Mouse (Mus musculus): ENCODE results near the gene Scfd2. TPM values are rescaled to one million over a fixed set of nuclear protein-coding genes. Genes with fewer than 3 reads are reported as not detected.

The Scfd2 gene
- polyA plus RNA-seq, 1 experiment from 2014 or later = 13.9 TPM

DNA sequence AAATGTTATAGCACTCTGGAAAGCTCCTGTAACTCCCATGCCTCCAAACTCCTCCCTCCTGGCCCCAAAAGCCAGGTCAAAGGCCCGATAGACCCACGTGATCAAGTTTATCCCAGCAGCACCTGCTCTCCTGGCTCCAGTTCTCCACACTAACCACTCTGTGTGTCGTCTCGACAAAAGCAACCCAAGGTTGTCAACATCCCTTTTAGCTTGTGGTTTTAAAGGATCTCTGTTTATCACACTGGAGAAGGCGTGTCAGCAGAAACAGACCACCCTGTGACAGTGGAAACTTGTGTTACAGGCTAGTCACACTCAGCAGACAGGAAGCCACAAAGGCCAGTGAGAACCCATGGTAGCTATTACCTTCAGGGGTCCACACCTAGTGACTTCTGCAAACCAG, 127.5 kb downstream of the Scfd2 start:
- Histone ChIP-seq H3K9me3 (replicated peaks) (no peaks in the 10 kb centered on the region), H3K36me3 (no peaks in the 10 kb centered on the region), H3K27ac (no peak overlapping the region), H3K4me3 (replicated peaks) (no peak overlapping the region), H3K9ac (no peak overlapping the region), H3K4me1 (replicated peaks) (peaks cover 8% of the 10 kb centered on the region), H3K4me2 (no peak overlapping the region), H3K27me3 (no peaks in the 10 kb centered on the region)
- DNase-seq = no peak
- 16% methylated on average over 5 of the region's 5 CpGs for WGBS (ENCODE audit: insufficient replicate concordance)
- ATAC-seq (ENCODE audit: low read depth) = no peak

DNA sequence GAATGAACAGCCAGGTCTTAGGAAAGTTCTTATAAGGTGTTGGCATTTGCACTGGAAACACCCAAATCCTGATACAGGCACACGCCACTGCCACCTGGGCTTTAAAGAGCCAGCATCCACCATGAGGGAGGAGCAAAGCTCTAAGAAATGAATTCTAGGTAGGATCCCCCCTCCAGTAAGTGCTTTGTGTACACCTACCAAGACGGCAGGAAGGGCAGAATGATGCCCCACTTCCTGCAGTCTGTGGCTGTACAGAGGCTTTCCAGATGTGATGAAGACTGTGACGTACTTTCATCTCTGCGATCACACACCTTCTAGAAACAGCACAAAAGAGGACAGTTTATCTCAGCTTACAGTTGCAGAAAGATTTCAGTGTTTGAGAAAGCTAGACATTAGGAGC, 128.9 kb downstream of the Scfd2 start:
- DNase-seq (no peak), ATAC-seq (ENCODE audit: low read depth) (no peak)
- Histone ChIP-seq H3K27ac (no peak overlapping the region), H3K4me1 (replicated peaks) (peaks cover 8% of the 10 kb centered on the region), H3K9me3 (replicated peaks) (no peaks in the 10 kb centered on the region), H3K36me3 (no peaks in the 10 kb centered on the region), H3K27me3 (no peaks in the 10 kb centered on the region), H3K9ac (no peak overlapping the region), H3K4me3 (replicated peaks) (no peak overlapping the region), H3K4me2 (no peak overlapping the region)
- 46% methylated on average over 4 of the region's 4 CpGs for WGBS (ENCODE audit: insufficient replicate concordance)

GRCm38 (mm10) chr5:74391806-74392205, 139.8 kb downstream of the Scfd2 start:
- H3K4me2 ChIP-seq = no peak overlapping the region
- H3K4me3 ChIP-seq (replicated peaks) = no peak overlapping the region
- 63% methylated on average over 2 of the region's 2 CpGs for WGBS (ENCODE audit: insufficient replicate concordance)
- no peak overlapping the region for H3K9ac ChIP-seq
- H3K27ac ChIP-seq = no peak overlapping the region
- DNase-seq (no peak), ATAC-seq (ENCODE audit: low read depth) (no peak)
- no peaks in the 10 kb centered on the region for H3K36me3 ChIP-seq
- no peaks in the 10 kb centered on the region for H3K27me3 ChIP-seq
- H3K9me3 ChIP-seq (replicated peaks) = no peaks in the 10 kb centered on the region
- peaks cover 5% of the 10 kb centered on the region; the same call in 1 of the 2 replicates for H3K4me1 ChIP-seq (replicated peaks)

DNA sequence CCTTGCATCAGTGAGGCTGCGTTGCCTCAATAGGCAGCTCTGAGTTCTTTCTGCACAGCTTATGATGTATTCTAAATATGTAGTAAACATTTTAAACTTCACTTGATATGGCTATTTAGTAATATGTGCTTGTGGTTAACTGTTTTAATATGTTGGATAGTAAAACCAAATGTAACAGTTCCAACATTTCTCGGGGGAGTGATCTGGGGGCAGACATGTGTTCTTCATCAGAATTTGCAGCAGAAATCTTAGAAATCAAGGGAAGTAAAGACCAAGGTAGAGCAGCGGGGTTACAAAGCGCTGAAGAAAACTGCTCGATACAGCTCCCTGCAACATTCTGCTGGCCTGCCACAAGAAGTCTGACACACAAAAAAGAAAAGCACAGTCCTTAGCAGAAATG, 140.2 kb downstream of the Scfd2 start:
- Histone ChIP-seq H3K4me2 (no peak overlapping the region), H3K36me3 (no peaks in the 10 kb centered on the region), H3K9ac (no peak overlapping the region), H3K4me1 (replicated peaks) (peaks cover 5% of the 10 kb centered on the region; the same call in 1 of the 2 replicates), H3K4me3 (replicated peaks) (no peak overlapping the region), H3K27ac (no peak overlapping the region), H3K9me3 (replicated peaks) (no peaks in the 10 kb centered on the region), H3K27me3 (no peaks in the 10 kb centered on the region)
- no peak for ATAC-seq (ENCODE audit: low read depth)
- 77% methylated on average over 5 of the region's 5 CpGs for WGBS (ENCODE audit: insufficient replicate concordance)
- DNase-seq = no peak

DNA sequence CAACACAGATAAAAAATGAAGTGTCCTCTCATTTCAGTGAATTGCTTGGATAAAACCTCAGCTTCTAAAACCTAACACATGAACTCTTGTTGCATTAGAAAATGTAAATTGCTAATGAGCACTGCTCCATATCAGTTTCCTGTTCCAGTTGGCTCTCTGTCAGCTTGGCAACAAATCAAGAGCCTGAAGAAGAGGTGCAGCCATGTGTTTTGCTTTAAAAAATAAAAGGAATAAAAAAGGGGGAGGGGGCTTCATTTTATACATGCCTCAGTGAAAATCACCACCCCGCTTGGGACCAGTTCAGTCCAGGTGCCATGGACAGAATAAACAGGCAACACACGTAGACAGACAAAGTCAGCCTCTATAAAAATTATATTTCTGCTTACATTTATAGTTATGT, 142.7 kb downstream of the Scfd2 start:
- Histone ChIP-seq H3K9me3 (replicated peaks) (no peaks in the 10 kb centered on the region), H3K4me2 (no peak overlapping the region), H3K4me1 (replicated peaks) (peaks cover 5% of the 10 kb centered on the region; the same call in 1 of the 2 replicates), H3K27me3 (no peaks in the 10 kb centered on the region), H3K4me3 (replicated peaks) (no peak overlapping the region), H3K27ac (no peak overlapping the region), H3K9ac (no peak overlapping the region), H3K36me3 (no peaks in the 10 kb centered on the region)
- ATAC-seq (ENCODE audit: low read depth) = no peak
- DNase-seq = no peak
- WGBS (ENCODE audit: insufficient replicate concordance) = 59% methylated on average over 2 of the region's 2 CpGs

- DNase-seq = no peak
- no peak for ATAC-seq (ENCODE audit: low read depth)
- Histone ChIP-seq H3K27ac (no peak overlapping the region), H3K4me1 (replicated peaks) (peaks cover 5% of the 10 kb centered on the region; the same call in 1 of the 2 replicates), H3K9ac (no peak overlapping the region), H3K9me3 (replicated peaks) (no peaks in the 10 kb centered on the region), H3K4me3 (replicated peaks) (no peak overlapping the region), H3K36me3 (no peaks in the 10 kb centered on the region), H3K27me3 (no peaks in the 10 kb centered on the region), H3K4me2 (no peak overlapping the region)
- WGBS (ENCODE audit: insufficient replicate concordance) = 68% methylated on average over 6 of the region's 6 CpGs
Observed at GRCm38 (mm10) chr5:74388101-74388500, 143.5 kb downstream of the Scfd2 start.

DNA sequence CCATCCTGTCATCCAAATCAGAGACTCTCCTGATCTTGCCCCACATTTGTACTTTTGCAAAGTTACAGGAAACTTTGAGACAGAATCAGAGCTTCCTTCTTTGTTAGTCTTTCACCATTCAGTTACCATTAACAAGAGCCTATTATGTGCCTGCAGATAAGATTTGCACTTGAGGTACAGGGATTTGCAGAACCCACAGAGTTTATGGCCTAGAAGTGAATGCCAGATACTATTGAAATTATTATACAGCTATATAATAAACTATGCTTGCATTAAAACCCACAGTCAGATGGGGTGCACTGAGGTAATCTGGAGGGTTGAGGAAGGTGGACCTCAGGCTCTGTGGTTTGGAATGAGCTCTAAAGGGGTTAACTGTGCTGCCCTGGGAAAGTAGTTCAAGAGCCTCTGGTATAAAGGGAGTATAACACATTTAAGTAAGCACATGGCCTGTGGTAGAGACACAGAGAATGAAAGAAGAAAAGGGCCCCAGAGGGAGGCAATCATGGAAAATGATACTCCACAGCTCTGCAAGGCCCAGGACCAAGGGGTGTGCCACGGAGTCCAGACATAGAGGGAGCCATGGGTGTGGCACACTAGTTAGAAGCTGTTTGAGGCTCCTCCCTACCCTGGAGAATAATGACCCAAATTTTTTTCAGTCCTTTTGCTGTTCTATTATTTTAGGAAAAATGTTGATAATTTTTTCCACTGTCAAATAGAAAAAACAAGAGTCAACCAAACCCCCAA, 144.2 kb downstream of the Scfd2 start:
- ATAC-seq (ENCODE audit: low read depth) = no peak

GRCm38 (mm10) chr5:74380045-74380444, 151.5 kb downstream of the Scfd2 start:
- no peak for DNase-seq
- WGBS (ENCODE audit: insufficient replicate concordance) = 63% methylated on average over 5 of the region's 5 CpGs
- Histone ChIP-seq H3K9ac (no peak overlapping the region), H3K4me2 (no peak overlapping the region), H3K27ac (no peak overlapping the region), H3K27me3 (no peaks in the 10 kb centered on the region), H3K36me3 (no peaks in the 10 kb centered on the region), H3K4me3 (replicated peaks) (no peak overlapping the region), H3K4me1 (replicated peaks) (no peaks in the 10 kb centered on the region), H3K9me3 (replicated peaks) (no peaks in the 10 kb centered on the region)
- no peak for ATAC-seq (ENCODE audit: low read depth)

More for the DNA sequence above, 144.2 kb downstream of the Scfd2 start:
- Histone ChIP-seq H3K4me2 (no peak overlapping the region), H3K36me3 (no peaks in the 10 kb centered on the region), H3K9ac (no peak overlapping the region), H3K9me3 (replicated peaks) (no peaks in the 10 kb centered on the region), H3K4me1 (replicated peaks) (peaks cover 5% of the 10 kb centered on the region; the same call in 1 of the 2 replicates), H3K27me3 (no peaks in the 10 kb centered on the region), H3K4me3 (replicated peaks) (no peak overlapping the region), H3K27ac (no peak overlapping the region)
- 32% methylated on average over 1 of the region's 1 CpGs for WGBS (ENCODE audit: insufficient replicate concordance)
- no peak for DNase-seq

GRCm38 (mm10) chr5:74366710-74367101, 164.9 kb downstream of the Scfd2 start:
- DNase-seq (no peak), ATAC-seq (ENCODE audit: low read depth) (no peak)
- H3K4me1 ChIP-seq (replicated peaks) = peaks cover 10% of the 10 kb centered on the region
- no peak overlapping the region for H3K27ac ChIP-seq
- H3K9me3 ChIP-seq (replicated peaks) = no peaks in the 10 kb centered on the region
- no peak overlapping the region for H3K4me3 ChIP-seq (replicated peaks)
- no peak overlapping the region for H3K9ac ChIP-seq
- H3K4me2 ChIP-seq = no peak overlapping the region
- 76% methylated on average over 9 of the region's 9 CpGs for WGBS (ENCODE audit: insufficient replicate concordance)
- H3K36me3 ChIP-seq = no peaks in the 10 kb centered on the region
- H3K27me3 ChIP-seq = no peaks in the 10 kb centered on the region

DNA sequence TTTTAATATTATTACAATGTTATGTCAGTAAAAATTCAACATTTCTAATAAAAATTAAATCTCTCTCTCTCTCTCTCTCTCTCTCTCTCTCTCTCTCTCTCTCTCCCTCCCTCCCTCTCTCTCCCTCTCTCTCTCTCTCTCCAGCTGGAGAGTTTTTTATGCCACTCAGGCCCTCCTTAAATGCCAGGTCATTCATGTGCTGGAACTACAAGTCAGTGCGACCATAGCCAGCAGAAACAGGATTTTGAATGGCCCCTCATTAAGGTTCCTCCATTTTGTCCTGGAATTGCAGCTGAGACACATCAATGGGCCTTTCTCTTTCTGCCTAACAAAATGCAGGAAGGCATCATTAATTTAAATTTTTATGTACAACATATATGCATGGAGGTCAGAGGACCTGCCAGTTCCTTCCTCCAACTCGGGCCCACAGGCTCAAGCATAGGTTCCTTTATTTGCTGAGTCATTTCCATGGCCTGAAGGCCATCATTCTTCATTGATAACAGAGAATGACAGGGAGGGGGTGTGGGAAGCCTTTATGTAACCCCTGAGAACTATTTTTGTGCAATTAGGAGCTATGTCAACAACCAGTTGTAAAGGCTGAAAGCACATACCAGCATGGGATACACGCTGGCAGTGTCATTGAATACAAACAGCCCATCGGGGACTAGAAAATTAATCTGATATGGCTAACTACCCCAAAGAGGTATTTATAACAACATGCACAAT, 165.4 kb downstream of the Scfd2 start:
- Histone ChIP-seq H3K36me3 (no peaks in the 10 kb centered on the region), H3K27ac (no peak overlapping the region), H3K4me2 (no peak overlapping the region), H3K9me3 (replicated peaks) (no peaks in the 10 kb centered on the region), H3K4me1 (replicated peaks) (peaks cover 10% of the 10 kb centered on the region), H3K27me3 (no peaks in the 10 kb centered on the region), H3K9ac (no peak overlapping the region), H3K4me3 (replicated peaks) (no peak overlapping the region)
- peak; percentile 48; the same call in 1 of the 2 replicates for ATAC-seq (ENCODE audit: low read depth)
- peak; percentile 11 for DNase-seq
- WGBS (ENCODE audit: insufficient replicate concordance) = 44% methylated on average over 4 of the region's 4 CpGs

GRCm38 (mm10) chr5:74365408-74365807, 166.2 kb downstream of the Scfd2 start:
- 81% methylated on average over 6 of the region's 6 CpGs for WGBS (ENCODE audit: insufficient replicate concordance)
- no peak for DNase-seq
- no peak overlapping the region for H3K4me2 ChIP-seq
- no peak for ATAC-seq (ENCODE audit: low read depth)
- H3K36me3 ChIP-seq = no peaks in the 10 kb centered on the region
- no peak overlapping the region for H3K9ac ChIP-seq
- no peaks in the 10 kb centered on the region for H3K27me3 ChIP-seq
- no peak overlapping the region for H3K4me3 ChIP-seq (replicated peaks)
- H3K27ac ChIP-seq = no peak overlapping the region
- H3K9me3 ChIP-seq (replicated peaks) = no peaks in the 10 kb centered on the region
- peaks cover 10% of the 10 kb centered on the region for H3K4me1 ChIP-seq (replicated peaks)

Measured in liver, embryonic 13.5 days (tissue).